Mouse (Mus musculus): ENCODE measurements around the gene Prox2. TPM values are rescaled to one million over a fixed set of nuclear protein-coding genes. Genes with fewer than 3 reads are reported as not detected.
"Not testable (repeated sequence)": the region's sequence is repeated elsewhere in the genome, so short reads cannot be mapped to it uniquely, and the experiment has no call there.

The Prox2 gene
- polyA plus RNA-seq, 1 experiment, result 1.6 TPM

- no peak for DNase-seq
- Histone ChIP-seq H3K4me1 (ENCODE audit: control insufficient read depth, insufficient read depth, low read length) (peaks cover 8% of the 10 kb centered on the region), H3K27me3 (ENCODE audit: control insufficient read depth, insufficient read depth, low read length) (no peaks in the 10 kb centered on the region), H3K4me3 (replicated peaks; ENCODE audit: insufficient read depth, low read depth, low read length) (peak overlapping the region; percentile 69), H3K27ac (ENCODE audit: insufficient read depth, low read length) (peak overlapping the region; percentile 17)
- WGBS, result 7% methylated on average over 20 of the region's 20 CpGs
- no peak for TF ChIP-seq CTCF (IDR thresholded peaks at IDR 0.05; ENCODE audit: borderline replicate concordance, insufficient read depth, low read depth, low read length)
- TF ChIP-seq POLR2A (IDR thresholded peaks at IDR 0.05; ENCODE audit: borderline replicate concordance, insufficient read depth, low read length), result no peak
Observed at GRCm38 (mm10) chr12:85150321-85151001, 39.9 kb upstream of the Prox2 start.

GRCm38 (mm10) chr12:85146881-85147280, 36.3 kb upstream of the Prox2 start:
- TF ChIP-seq POLR2A (IDR thresholded peaks at IDR 0.05; ENCODE audit: borderline replicate concordance, insufficient read depth, low read length), result no peak
- TF ChIP-seq CTCF (IDR thresholded peaks at IDR 0.05; ENCODE audit: borderline replicate concordance, insufficient read depth, low read depth, low read length), result no peak
- no peak overlapping the region for H3K27ac ChIP-seq (ENCODE audit: insufficient read depth, low read length)
- DNase-seq, result no peak
- H3K4me1 ChIP-seq (ENCODE audit: control insufficient read depth, insufficient read depth, low read length), result peaks cover 8% of the 10 kb centered on the region
- WGBS, result 81% methylated on average over 9 of the region's 9 CpGs
- H3K4me3 ChIP-seq (replicated peaks; ENCODE audit: insufficient read depth, low read depth, low read length), result no peak overlapping the region
- no peaks in the 10 kb centered on the region for H3K27me3 ChIP-seq (ENCODE audit: control insufficient read depth, insufficient read depth, low read length)

DNA sequence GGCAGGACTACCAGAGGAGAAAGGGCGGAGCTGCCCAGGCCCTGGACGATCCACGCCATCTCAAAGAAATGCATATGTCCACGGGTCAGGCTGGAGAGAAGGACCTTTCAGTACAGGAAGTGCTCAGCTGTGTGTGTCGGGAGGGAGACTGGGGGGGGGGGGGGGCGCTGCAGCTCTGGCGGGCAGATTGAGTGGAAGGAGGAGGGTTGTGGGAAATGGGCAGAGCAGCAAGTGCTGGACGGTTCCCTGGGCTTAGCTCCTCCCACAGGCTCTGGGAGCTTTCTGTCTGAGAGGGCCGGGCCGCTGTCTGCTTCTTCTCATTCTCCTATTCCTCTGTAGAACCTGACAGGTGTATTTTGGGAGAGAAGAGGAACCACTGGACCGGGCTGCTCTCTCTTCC, 35.8 kb upstream of the Prox2 start:
- Histone ChIP-seq H3K27me3 (ENCODE audit: control insufficient read depth, insufficient read depth, low read length) (no peaks in the 10 kb centered on the region), H3K4me3 (replicated peaks; ENCODE audit: insufficient read depth, low read depth, low read length) (no peak overlapping the region), H3K4me1 (ENCODE audit: control insufficient read depth, insufficient read depth, low read length) (peaks cover 8% of the 10 kb centered on the region), H3K27ac (ENCODE audit: insufficient read depth, low read length) (no peak overlapping the region)
- TF ChIP-seq CTCF (IDR thresholded peaks at IDR 0.05; ENCODE audit: borderline replicate concordance, insufficient read depth, low read depth, low read length) (no peak), POLR2A (IDR thresholded peaks at IDR 0.05; ENCODE audit: borderline replicate concordance, insufficient read depth, low read length) (no peak)
- 39% methylated on average over 9 of the region's 11 CpGs for WGBS
- DNase-seq, result no peak

- 41% methylated on average over 9 of the region's 9 CpGs for WGBS
- Histone ChIP-seq H3K4me3 (replicated peaks; ENCODE audit: insufficient read depth, low read depth, low read length) (no peak overlapping the region), H3K4me1 (ENCODE audit: control insufficient read depth, insufficient read depth, low read length) (peaks cover 8% of the 10 kb centered on the region), H3K27ac (ENCODE audit: insufficient read depth, low read length) (no peak overlapping the region), H3K27me3 (ENCODE audit: control insufficient read depth, insufficient read depth, low read length) (no peaks in the 10 kb centered on the region)
- DNase-seq, result no peak
- no peak for TF ChIP-seq CTCF (IDR thresholded peaks at IDR 0.05; ENCODE audit: borderline replicate concordance, insufficient read depth, low read depth, low read length)
- TF ChIP-seq POLR2A (IDR thresholded peaks at IDR 0.05; ENCODE audit: borderline replicate concordance, insufficient read depth, low read length), result no peak
Observed at GRCm38 (mm10) chr12:85145630-85146029, 35.1 kb upstream of the Prox2 start.

- no peak for DNase-seq
- Histone ChIP-seq H3K27me3 (ENCODE audit: control insufficient read depth, insufficient read depth, low read length) (no peaks in the 10 kb centered on the region), H3K27ac (ENCODE audit: insufficient read depth, low read length) (no peak overlapping the region), H3K4me3 (replicated peaks; ENCODE audit: insufficient read depth, low read depth, low read length) (no peak overlapping the region), H3K4me1 (ENCODE audit: control insufficient read depth, insufficient read depth, low read length) (peaks cover 4% of the 10 kb centered on the region)
- 78% methylated on average over 4 of the region's 4 CpGs for WGBS
- TF ChIP-seq POLR2A (IDR thresholded peaks at IDR 0.05; ENCODE audit: borderline replicate concordance, insufficient read depth, low read length) (no peak), CTCF (IDR thresholded peaks at IDR 0.05; ENCODE audit: borderline replicate concordance, insufficient read depth, low read depth, low read length) (no peak)
Observed at GRCm38 (mm10) chr12:85144821-85145220, 34.3 kb upstream of the Prox2 start.

DNA sequence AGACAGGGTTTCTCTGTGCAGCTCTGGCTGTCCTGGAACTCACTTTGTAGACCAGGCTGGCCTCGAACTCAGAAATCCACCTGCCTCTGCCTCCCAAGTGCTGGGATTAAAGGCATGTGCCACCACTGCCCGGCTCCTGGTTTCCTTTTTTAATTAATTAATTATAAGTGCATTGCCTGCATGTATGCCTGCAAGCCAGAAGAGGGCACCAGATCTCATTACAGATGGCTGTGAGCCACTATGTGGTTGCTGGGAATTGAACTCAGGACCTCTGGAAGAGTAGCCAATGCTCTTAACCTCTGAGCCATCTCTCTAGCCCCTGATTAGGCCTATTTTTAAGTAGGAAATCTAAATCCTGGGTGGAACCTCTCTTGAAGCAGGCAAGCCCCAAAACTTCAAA, 33.7 kb upstream of the Prox2 start:
- H3K4me3 ChIP-seq (replicated peaks; ENCODE audit: insufficient read depth, low read depth, low read length); H3K27ac ChIP-seq (ENCODE audit: insufficient read depth, low read length); DNase-seq; H3K27me3 ChIP-seq (ENCODE audit: control insufficient read depth, insufficient read depth, low read length); H3K4me1 ChIP-seq (ENCODE audit: control insufficient read depth, insufficient read depth, low read length): not testable (repeated sequence)
- TF ChIP-seq CTCF (IDR thresholded peaks at IDR 0.05; ENCODE audit: borderline replicate concordance, insufficient read depth, low read depth, low read length), result peak; percentile 8; the same call in 1 of the 2 replicates
- 55% methylated on average over 2 of the region's 2 CpGs for WGBS

DNA sequence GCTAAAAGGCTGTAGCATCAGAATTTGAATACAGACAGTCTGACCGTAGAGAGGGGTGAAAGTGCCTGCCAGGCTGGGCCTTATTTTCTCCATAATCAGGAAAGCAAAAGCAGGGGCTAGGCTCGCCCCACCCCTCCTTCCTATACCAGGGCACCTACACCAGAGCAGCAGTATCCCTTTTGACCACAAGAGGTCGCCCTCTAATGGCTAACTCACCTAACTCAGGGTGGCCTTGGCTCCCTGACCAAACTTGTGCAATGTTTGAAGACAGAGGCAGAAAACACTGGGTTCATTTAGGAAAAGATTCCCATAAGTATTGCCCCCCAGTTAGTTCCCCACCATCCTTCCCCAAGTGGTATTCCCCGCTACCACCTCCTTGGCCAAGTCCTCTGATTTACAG, 32.2 kb upstream of the Prox2 start:
- peak; percentile 74 to 81 for DNase-seq
- no peak overlapping the region for H3K4me3 ChIP-seq (replicated peaks; ENCODE audit: insufficient read depth, low read depth, low read length)
- H3K27me3 ChIP-seq (ENCODE audit: control insufficient read depth, insufficient read depth, low read length), result no peaks in the 10 kb centered on the region
- WGBS, result 19% methylated on average over 4 of the region's 4 CpGs
- TF ChIP-seq POLR2A (IDR thresholded peaks at IDR 0.05; ENCODE audit: borderline replicate concordance, insufficient read depth, low read length) (no peak), CTCF (IDR thresholded peaks at IDR 0.05; ENCODE audit: borderline replicate concordance, insufficient read depth, low read depth, low read length) (peak; percentile 93)
- no peaks in the 10 kb centered on the region for H3K4me1 ChIP-seq (ENCODE audit: control insufficient read depth, insufficient read depth, low read length)
- H3K27ac ChIP-seq (ENCODE audit: insufficient read depth, low read length), result no peak overlapping the region

GRCm38 (mm10) chr12:85141096-85141495, 30.5 kb upstream of the Prox2 start:
- WGBS, result 89% methylated on average over 6 of the region's 6 CpGs
- DNase-seq, result no peak

More at GRCm38 (mm10) chr12:85141096-85141495, 30.5 kb upstream of the Prox2 start:
- Histone ChIP-seq H3K4me1 (ENCODE audit: control insufficient read depth, insufficient read depth, low read length) (peaks cover 7% of the 10 kb centered on the region), H3K27me3 (ENCODE audit: control insufficient read depth, insufficient read depth, low read length) (no peaks in the 10 kb centered on the region), H3K27ac (ENCODE audit: insufficient read depth, low read length) (no peak overlapping the region), H3K4me3 (replicated peaks; ENCODE audit: insufficient read depth, low read depth, low read length) (no peak overlapping the region)
- no peak for TF ChIP-seq POLR2A (IDR thresholded peaks at IDR 0.05; ENCODE audit: borderline replicate concordance, insufficient read depth, low read length)
- TF ChIP-seq CTCF (IDR thresholded peaks at IDR 0.05; ENCODE audit: borderline replicate concordance, insufficient read depth, low read depth, low read length), result no peak

Measured in cerebellum, adult 2 months (tissue).